Mouse (Mus musculus) layer of hippocampus, adult 2 months (tissue): ENCODE data around the gene Ralgapa2. TPM values are rescaled to one million over a fixed set of nuclear protein-coding genes. Genes with fewer than 3 reads are reported as not detected.
A peak's percentile ranks its signal among the peaks of the same experiment; 100 is the strongest.

Experiments
- DNase-seq, 2 experiments: peaks; one replicate each; pipeline ENCODE4 v3.0.0; 2022; ENCODE audit warnings: low spot score in 2 of 2
- H3K27ac ChIP-seq: fragments of 200-600 bp; 2 replicates; pipeline ENCODE4 v1.8.1; 2022
- H3K4me3 ChIP-seq: fragments of 200-600 bp; 2 replicates; pipeline ENCODE4 v1.8.1; 2022; ENCODE audit warnings: mild to moderate bottlenecking
- CTCF ChIP-seq: fragments of 200-600 bp; conservative IDR thresholded peaks from 2 replicates; pipeline ENCODE4 v1.8.1; 2022; ENCODE audit warnings: antibody characterized with exemption, mild to moderate bottlenecking, moderate library complexity
- total RNA-seq, 2 experiments: library from RNA; stranded (reverse); gene quantifications; 2 replicates each; pipeline ENCODE4 v1.2.3; 2021

Gene Ralgapa2
- total RNA-seq, 2 experiments from 2014 or later = 25.7 to 29.8 TPM

GRCm38 (mm10) chr2:146524685-146525415 is 12.7 kb upstream of the Ralgapa2 start:
- H3K4me3 ChIP-seq = no peak overlapping the region
- no peak for TF ChIP-seq CTCF
- no peak overlapping the region for H3K27ac ChIP-seq
- no peak for DNase-seq

- no peak overlapping the region for H3K27ac ChIP-seq
- no peak for TF ChIP-seq CTCF
- DNase-seq = no peak
- no peak overlapping the region for H3K4me3 ChIP-seq
Observed at GRCm38 (mm10) chr2:146516894-146517293, 4.8 kb upstream of the Ralgapa2 start.

- no peak for DNase-seq
- no peak overlapping the region for H3K27ac ChIP-seq
- no peak overlapping the region for H3K4me3 ChIP-seq
- no peak for TF ChIP-seq CTCF
Observed at GRCm38 (mm10) chr2:146515081-146515480, 2.9 kb upstream of the Ralgapa2 start.

GRCm38 (mm10) chr2:146512581-146512920 is 407 bp upstream of the Ralgapa2 start:
- Histone ChIP-seq H3K27ac (peak overlapping the region; percentile 47; the same call in 1 of the 2 replicates), H3K4me3 (peak overlapping the region; percentile 42; the same call in 1 of the 2 replicates)
- TF ChIP-seq CTCF = no peak
- no peak for DNase-seq

GRCm38 (mm10) chr2:146511401-146511865 is 711 bp downstream of the Ralgapa2 start:
- no peak for DNase-seq
- TF ChIP-seq CTCF = no peak
- peak overlapping the region; percentile 92 for H3K27ac ChIP-seq
- H3K4me3 ChIP-seq = peak overlapping the region; percentile 97

GRCm38 (mm10) chr2:146510780-146511179 is 1.4 kb downstream of the Ralgapa2 start:
- no peak for DNase-seq
- Histone ChIP-seq H3K27ac (peak overlapping the region; percentile 55), H3K4me3 (peak overlapping the region; percentile 97)
- no peak for TF ChIP-seq CTCF

- TF ChIP-seq CTCF = 0 out of 2 replicates have a peak, but pooled peaks have one; percentile 10
- peak overlapping the region; percentile 80 for H3K27ac ChIP-seq
- 0 out of 2 replicates have a peak overlapping the region, but pooled peaks have one; percentile 6 for H3K4me3 ChIP-seq
- peak; percentile 69 to 74 for DNase-seq
Observed at GRCm38 (mm10) chr2:146502578-146503311, 9.4 kb downstream of the Ralgapa2 start.

- DNase-seq = no peak
- H3K27ac ChIP-seq = no peak overlapping the region
- no peak overlapping the region for H3K4me3 ChIP-seq
- TF ChIP-seq CTCF = no peak
Observed at GRCm38 (mm10) chr2:146500067-146500466, 12.1 kb downstream of the Ralgapa2 start.

GRCm38 (mm10) chr2:146499111-146499510 is 13.0 kb downstream of the Ralgapa2 start:
- Histone ChIP-seq H3K27ac (no peak overlapping the region), H3K4me3 (no peak overlapping the region)
- TF ChIP-seq CTCF = no peak
- DNase-seq = no peak

- H3K4me3 ChIP-seq = no peak overlapping the region
- TF ChIP-seq CTCF = no peak
- DNase-seq = no peak
- no peak overlapping the region for H3K27ac ChIP-seq
Observed at GRCm38 (mm10) chr2:146498298-146498697, 13.8 kb downstream of the Ralgapa2 start.

GRCm38 (mm10) chr2:146496995-146497394 is 15.1 kb downstream of the Ralgapa2 start:
- TF ChIP-seq CTCF = no peak

GRCm38 (mm10) chr2:146495781-146496180 is 16.4 kb downstream of the Ralgapa2 start:
- Histone ChIP-seq H3K27ac (peak overlapping the region; percentile 77), H3K4me3 (no peak overlapping the region)
- no peak for TF ChIP-seq CTCF
- DNase-seq = peak; percentile 28 to 37

More at GRCm38 (mm10) chr2:146496995-146497394, 15.1 kb downstream of the Ralgapa2 start:
- peak overlapping the region; percentile 77 for H3K27ac ChIP-seq
- DNase-seq = no peak
- H3K4me3 ChIP-seq = no peak overlapping the region

- no peak for DNase-seq
- Histone ChIP-seq H3K27ac (no peak overlapping the region), H3K4me3 (no peak overlapping the region)
- TF ChIP-seq CTCF = no peak
Observed at GRCm38 (mm10) chr2:146493354-146493946, 18.7 kb downstream of the Ralgapa2 start.
